In genomic region chr11:34431371-34431770, GRCm38 (mm10) we compare ENCODE assay signal across 23 mouse cellular contexts.
DNase-seq lines count a peak whose midpoint lies in the region.
"Had no signal": no experiment of that assay in that cellular context is flagged by ENCODE, and none has a peak within 500 bp of the region (broad histone marks: within the 10 kb centered on the region; RNA-seq: fewer than 3 reads in every experiment).

No protein-coding gene starts in this region.

- H3K9me3 ChIP-seq in heart, embryonic 10.5 days = no peaks in the 10 kb centered on the region
- H3K9me3 ChIP-seq: embryonic facial prominence, embryonic 13.5 days; embryonic facial prominence, embryonic 15.5 days; forebrain, embryonic 10.5 days; forebrain, embryonic 12.5 days had no signal

- peak; percentile 23 for DNase-seq in heart, adult 11 months
- DNase-seq in heart, embryonic 10.5 days (ENCODE audit: low spot score) = no peak
- peak; percentile 34 for DNase-seq in ES-CJ7 (ENCODE audit: low read depth, low spot score)
- peak; percentile 83 for DNase-seq in ZHBTc4 (ENCODE audit: low read depth, low spot score)
- no peak for DNase-seq in kidney, postnatal 10 days
- no peak for DNase-seq in left cerebral cortex, adult 9 months (ENCODE audit: low spot score in 2 of 2)
- DNase-seq: adrenal gland, adult 2 months; adrenal gland, postnatal 10 days; adrenal gland, postnatal 25 days; B cell, adult 2 months; cerebellum, adult 11 months; cerebellum, adult 18-20 months; cerebellum, adult 8-10 months; cerebellum, adult 9-11 months; cerebellum, postnatal 14 days; cerebellum, postnatal 36 days; embryo, embryonic 11 days had no signal

- no peaks in the 10 kb centered on the region for H3K4me1 ChIP-seq in heart, embryonic 10.5 days
- H3K4me1 ChIP-seq: embryonic facial prominence, embryonic 13.5 days; embryonic facial prominence, embryonic 15.5 days; forebrain, embryonic 10.5 days; forebrain, embryonic 12.5 days had no signal

- no peak overlapping the region for H3K4me3 ChIP-seq in heart, embryonic 10.5 days
- H3K4me3 ChIP-seq: embryonic facial prominence, embryonic 13.5 days; embryonic facial prominence, embryonic 15.5 days; erythroblast, embryonic 14.5 days; forebrain, embryonic 10.5 days; forebrain, embryonic 12.5 days had no signal

- 44% methylated on average over 5 of the region's 5 CpGs for WGBS in heart, embryonic 10.5 days

- no peaks in the 10 kb centered on the region for H3K27me3 ChIP-seq in heart, embryonic 10.5 days (ENCODE audit: insufficient read depth, poor library complexity, severe bottlenecking)
- H3K27me3 ChIP-seq: CH12.LX; embryonic facial prominence, embryonic 15.5 days; forebrain, embryonic 12.5 days had no signal

- H3K36me3 ChIP-seq in heart, embryonic 10.5 days = no peaks in the 10 kb centered on the region
- H3K36me3 ChIP-seq: embryonic facial prominence, embryonic 13.5 days; embryonic facial prominence, embryonic 15.5 days; forebrain, embryonic 10.5 days; forebrain, embryonic 12.5 days had no signal

- H3K27ac ChIP-seq in heart, embryonic 10.5 days = no peak overlapping the region
- H3K27ac ChIP-seq: embryonic facial prominence, embryonic 13.5 days; embryonic facial prominence, embryonic 15.5 days; forebrain, embryonic 10.5 days; forebrain, embryonic 12.5 days had no signal

Comparison
In these comparisons a context has a peak if more than half of its experiments do, and no peak if none do; other contexts are left out.
1. DNase-seq: peak in heart, adult 11 months (single experiment), ES-CJ7 (single experiment) and ZHBTc4 (single experiment); none in heart, embryonic 10.5 days (single experiment), kidney, postnatal 10 days (single experiment) and left cerebral cortex, adult 9 months (0 of 2).